In the genomic region with DNA sequence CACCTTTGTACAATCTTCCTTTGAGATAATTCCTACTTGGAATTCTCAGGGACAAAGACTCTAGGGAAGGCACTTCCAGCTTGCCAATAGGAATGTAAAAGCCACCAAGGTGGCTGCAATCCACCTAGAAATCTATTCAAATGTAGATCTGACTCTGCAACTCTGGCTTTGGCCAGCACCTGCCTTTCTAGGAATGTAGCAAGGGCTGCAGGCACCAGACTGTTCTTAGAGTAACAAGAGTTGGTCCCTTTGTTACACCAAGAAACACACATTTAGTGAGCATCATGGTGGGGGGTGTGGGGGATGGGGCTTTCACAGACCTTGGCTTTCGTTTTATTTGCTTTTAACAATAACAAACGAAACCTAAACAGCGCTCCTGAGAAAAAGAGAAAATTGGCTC, we compare ENCODE assay signal across 15 mouse cellular contexts.
"Had no signal": no experiment of that assay in that cellular context is flagged by ENCODE, and none has a peak within 500 bp of the region (broad histone marks: within the 10 kb centered on the region; RNA-seq: fewer than 3 reads in every experiment).

No protein-coding gene starts in this region.

- H3K4me1 ChIP-seq: limb, embryonic 12.5 days; liver, embryonic 13.5 days had no signal

- H3K9ac ChIP-seq: limb, embryonic 12.5 days; liver, embryonic 13.5 days; liver, postnatal 0 days; lung, embryonic 15.5 days had no signal

- H3K27me3 ChIP-seq: limb, embryonic 12.5 days; liver, embryonic 13.5 days; lung, embryonic 15.5 days had no signal

- DNase-seq: kidney, adult 8-10 months; kidney, postnatal 25 days; layer of hippocampus, adult 9-11 months; layer of hippocampus, postnatal 36 days; liver; liver, embryonic 13.5 days; liver, postnatal 0 days; midbrain, embryonic 14.5 days; right cerebral cortex, postnatal 4 days; spleen, adult 18-20 months; thymus, adult 2 months; thymus, postnatal 25 days had no signal

- H3K27ac ChIP-seq: limb, embryonic 12.5 days; liver, embryonic 13.5 days; lung, embryonic 15.5 days had no signal

- ATAC-seq: intestine, postnatal 0 days; liver, postnatal 0 days had no signal

- H3K4me3 ChIP-seq: limb, embryonic 12.5 days; liver, embryonic 13.5 days; lung, embryonic 15.5 days had no signal

- H3K9me3 ChIP-seq: limb, embryonic 12.5 days; lung, embryonic 15.5 days had no signal

- H3K4me2 ChIP-seq: limb, embryonic 12.5 days; liver, embryonic 13.5 days; lung, embryonic 15.5 days had no signal

- H3K36me3 ChIP-seq: limb, embryonic 12.5 days; liver, embryonic 13.5 days; lung, embryonic 15.5 days had no signal
